Mouse (Mus musculus): Measurements from ENCODE around the gene Ppp1r13l.

- TF ChIP-seq GATA1 (IDR thresholded peaks at IDR 0.05; ENCODE audit: borderline replicate concordance, low read length) (no peak), FLI1 (IDR thresholded peaks at IDR 0.05; ENCODE audit: low read length) (no peak)
Measured at GRCm38 (mm10) chr7:19411783-19412182, 52.2 kb downstream of the Ppp1r13l start.

Measured in megakaryocyte, embryonic 14.5 days (primary cell).